Mouse (Mus musculus) neural tube, embryonic 12.5 days (tissue): ENCODE measurements around the gene Mamld1. TPM values are rescaled to one million over a fixed set of nuclear protein-coding genes. Genes with fewer than 3 reads are reported as not detected.

Experiments used
- ATAC-seq: fragments of 200-750 bp; cut with Nextera tagmentation; 2 replicates; pipeline ENCODE4 v1.8.0; 2017; ENCODE audit warnings: low read depth, mild to moderate bottlenecking, moderate TSS enrichment, moderate library complexity; ENCODE audit not compliant: low FRiP score
- H3K27ac ChIP-seq: fragments of 300-500 bp; sonication (generic); 2 replicates; pipeline ENCODE4 v1.5.1; 2016
- H3K27me3 ChIP-seq: fragments of 300-500 bp; sonication (generic); replicated peaks from 2 replicates; pipeline ENCODE4 v1.6.1; 2016; ENCODE audit warnings: mild to moderate bottlenecking
- H3K36me3 ChIP-seq: fragments of 300-500 bp; sonication (generic); 2 replicates; pipeline ENCODE4 v1.6.1; 2016; ENCODE audit warnings: mild to moderate bottlenecking
- H3K4me1 ChIP-seq: fragments of 300-500 bp; sonication (generic); 2 replicates; pipeline ENCODE4 v1.6.1; 2016
- H3K4me2 ChIP-seq: fragments of 300-500 bp; sonication (generic); replicated peaks from 2 replicates; pipeline ENCODE4 v1.6.1; 2016; ENCODE audit warnings: mild to moderate bottlenecking
- H3K4me3 ChIP-seq: fragments of 300-500 bp; sonication (generic); 2 replicates; pipeline ENCODE4 v1.5.1; 2016
- H3K9ac ChIP-seq: fragments of 300-500 bp; sonication (generic); 2 replicates; pipeline ENCODE4 v1.6.1; 2016; ENCODE audit warnings: mild to moderate bottlenecking
- H3K9me3 ChIP-seq: fragments of 300-500 bp; sonication (generic); 2 replicates; pipeline ENCODE4 v1.6.1; 2016; ENCODE audit warnings: mild to moderate bottlenecking
- WGBS: fragments of 180-500 bp; shearing (Covaris S2); methylation state at CpG from one replicate; pipeline ENCODE4 v1.1.7; 2016; 5-methylcytosine and 5-hydroxymethylcytosine counted together
- polyA plus RNA-seq: library from polyadenylated mRNA; unstranded; fragments of >200 nt; fragmentation: Nextera tagmentation; extraction: Ambion mirVana; gene quantifications from 2 replicates; pipeline ENCODE4 v1.2.1, GENCODE M21; 2016

The Mamld1 gene
- polyA plus RNA-seq, 1 experiment from 2014 or later: 4.5 TPM

GRCm38 (mm10) chrX:71087370-71088079 lies 37.5 kb downstream of the Mamld1 start:
- H3K9me3 ChIP-seq: no peaks in the 10 kb centered on the region
- WGBS: 54% methylated on average over 4 of the region's 4 CpGs
- H3K27me3 ChIP-seq: no peaks in the 10 kb centered on the region
- no peak for ATAC-seq
- no peak overlapping the region for H3K9ac ChIP-seq
- H3K27ac ChIP-seq: no peak overlapping the region
- no peak overlapping the region for H3K4me3 ChIP-seq
- H3K4me2 ChIP-seq: no peak overlapping the region
- no peaks in the 10 kb centered on the region for H3K36me3 ChIP-seq
- H3K4me1 ChIP-seq: no peaks in the 10 kb centered on the region

- Histone ChIP-seq H3K4me2 (no peak overlapping the region), H3K27ac (no peak overlapping the region), H3K4me1 (no peaks in the 10 kb centered on the region), H3K4me3 (no peak overlapping the region), H3K27me3 (no peaks in the 10 kb centered on the region), H3K9me3 (no peaks in the 10 kb centered on the region), H3K9ac (no peak overlapping the region), H3K36me3 (no peaks in the 10 kb centered on the region)
- WGBS: 46% methylated on average over 3 of the region's 3 CpGs
- ATAC-seq: no peak
Observed at GRCm38 (mm10) chrX:71088080-71088414, 38.0 kb downstream of the Mamld1 start.

GRCm38 (mm10) chrX:71105820-71106219 lies 55.8 kb downstream of the Mamld1 start:
- Histone ChIP-seq H3K4me2 (no peak overlapping the region), H3K36me3 (no peaks in the 10 kb centered on the region), H3K4me1 (no peaks in the 10 kb centered on the region), H3K27me3 (no peaks in the 10 kb centered on the region), H3K9me3 (no peaks in the 10 kb centered on the region), H3K4me3 (no peak overlapping the region), H3K9ac (no peak overlapping the region), H3K27ac (no peak overlapping the region)
- no peak for ATAC-seq

GRCm38 (mm10) chrX:71106392-71106791 lies 56.3 kb downstream of the Mamld1 start:
- H3K9me3 ChIP-seq: no peaks in the 10 kb centered on the region
- no peak overlapping the region for H3K27ac ChIP-seq
- H3K27me3 ChIP-seq: no peaks in the 10 kb centered on the region
- H3K4me2 ChIP-seq: no peak overlapping the region
- ATAC-seq: no peak
- H3K36me3 ChIP-seq: no peaks in the 10 kb centered on the region
- H3K4me3 ChIP-seq: no peak overlapping the region
- no peak overlapping the region for H3K9ac ChIP-seq
- WGBS: 82% methylated on average over 4 of the region's 4 CpGs
- H3K4me1 ChIP-seq: no peaks in the 10 kb centered on the region

GRCm38 (mm10) chrX:71108056-71108735 lies 58.1 kb downstream of the Mamld1 start:
- H3K27me3 ChIP-seq: no peaks in the 10 kb centered on the region
- WGBS: 82% methylated on average over 4 of the region's 4 CpGs
- H3K36me3 ChIP-seq: no peaks in the 10 kb centered on the region
- H3K9ac ChIP-seq: no peak overlapping the region
- no peaks in the 10 kb centered on the region for H3K9me3 ChIP-seq
- H3K4me3 ChIP-seq: no peak overlapping the region
- H3K4me2 ChIP-seq: no peak overlapping the region
- no peak overlapping the region for H3K27ac ChIP-seq
- no peaks in the 10 kb centered on the region for H3K4me1 ChIP-seq
- no peak for ATAC-seq

GRCm38 (mm10) chrX:71110333-71110732 lies 60.3 kb downstream of the Mamld1 start:
- 73% methylated on average over 2 of the region's 2 CpGs for WGBS
- no peaks in the 10 kb centered on the region for H3K9me3 ChIP-seq
- H3K4me3 ChIP-seq: no peak overlapping the region
- no peaks in the 10 kb centered on the region for H3K4me1 ChIP-seq
- H3K9ac ChIP-seq: no peak overlapping the region
- no peak overlapping the region for H3K27ac ChIP-seq
- H3K36me3 ChIP-seq: no peaks in the 10 kb centered on the region
- no peak overlapping the region for H3K4me2 ChIP-seq
- H3K27me3 ChIP-seq: no peaks in the 10 kb centered on the region
- ATAC-seq: no peak

GRCm38 (mm10) chrX:71122359-71123293 lies 72.6 kb downstream of the Mamld1 start:
- Histone ChIP-seq H3K9me3 (no peaks in the 10 kb centered on the region), H3K27ac (no peak overlapping the region), H3K4me3 (no peak overlapping the region), H3K4me2 (no peak overlapping the region), H3K27me3 (no peaks in the 10 kb centered on the region), H3K36me3 (no peaks in the 10 kb centered on the region), H3K4me1 (no peaks in the 10 kb centered on the region), H3K9ac (no peak overlapping the region)
- ATAC-seq: no peak
- WGBS: 73% methylated on average over 4 of the region's 4 CpGs

- Histone ChIP-seq H3K27ac (no peak overlapping the region), H3K36me3 (no peaks in the 10 kb centered on the region), H3K27me3 (no peaks in the 10 kb centered on the region), H3K9ac (no peak overlapping the region), H3K4me3 (no peak overlapping the region), H3K4me1 (no peaks in the 10 kb centered on the region), H3K9me3 (no peaks in the 10 kb centered on the region), H3K4me2 (no peak overlapping the region)
- 90% methylated on average over 7 of the region's 7 CpGs for WGBS
- ATAC-seq: no peak
Observed at GRCm38 (mm10) chrX:71125013-71125412, 75.0 kb downstream of the Mamld1 start.

- no peak for ATAC-seq
- H3K4me3 ChIP-seq: no peak overlapping the region
- no peak overlapping the region for H3K4me2 ChIP-seq
- no peaks in the 10 kb centered on the region for H3K27me3 ChIP-seq
- no peaks in the 10 kb centered on the region for H3K9me3 ChIP-seq
- no peaks in the 10 kb centered on the region for H3K4me1 ChIP-seq
- H3K27ac ChIP-seq: no peak overlapping the region
- H3K36me3 ChIP-seq: no peaks in the 10 kb centered on the region
- no peak overlapping the region for H3K9ac ChIP-seq
Observed at GRCm38 (mm10) chrX:71131464-71131863, 81.4 kb downstream of the Mamld1 start.

GRCm38 (mm10) chrX:71141390-71141789 lies 91.3 kb downstream of the Mamld1 start:
- no peaks in the 10 kb centered on the region for H3K4me1 ChIP-seq
- no peak for ATAC-seq
- no peak overlapping the region for H3K27ac ChIP-seq
- WGBS: 82% methylated on average over 2 of the region's 2 CpGs
- H3K9ac ChIP-seq: no peak overlapping the region
- H3K9me3 ChIP-seq: no peaks in the 10 kb centered on the region
- H3K4me3 ChIP-seq: no peak overlapping the region
- H3K36me3 ChIP-seq: no peaks in the 10 kb centered on the region
- H3K27me3 ChIP-seq: no peaks in the 10 kb centered on the region
- H3K4me2 ChIP-seq: no peak overlapping the region

GRCm38 (mm10) chrX:71149441-71150050 lies 99.5 kb downstream of the Mamld1 start:
- no peak overlapping the region for H3K4me2 ChIP-seq
- no peaks in the 10 kb centered on the region for H3K27me3 ChIP-seq
- H3K36me3 ChIP-seq: no peaks in the 10 kb centered on the region
- H3K9ac ChIP-seq: no peak overlapping the region
- no peaks in the 10 kb centered on the region for H3K9me3 ChIP-seq
- no peak overlapping the region for H3K27ac ChIP-seq
- 30% methylated on average over 1 of the region's 1 CpGs for WGBS
- no peak for ATAC-seq
- no peak overlapping the region for H3K4me3 ChIP-seq
- H3K4me1 ChIP-seq: no peaks in the 10 kb centered on the region

GRCm38 (mm10) chrX:71150551-71151001 lies 100.5 kb downstream of the Mamld1 start:
- H3K36me3 ChIP-seq: no peaks in the 10 kb centered on the region
- no peaks in the 10 kb centered on the region for H3K4me1 ChIP-seq
- no peak overlapping the region for H3K4me2 ChIP-seq
- H3K4me3 ChIP-seq: no peak overlapping the region
- H3K27ac ChIP-seq: no peak overlapping the region
- no peak for ATAC-seq
- H3K9ac ChIP-seq: no peak overlapping the region
- no peaks in the 10 kb centered on the region for H3K27me3 ChIP-seq
- WGBS: 86% methylated on average over 4 of the region's 4 CpGs
- H3K9me3 ChIP-seq: no peaks in the 10 kb centered on the region
